Mouse (Mus musculus) hindlimb bud, embryonic 11.5 days (tissue): Measurements from ENCODE around the gene Vmn1r234.
"Not testable (repeated sequence)": the region's sequence is repeated elsewhere in the genome, so short reads cannot be mapped to it uniquely, and the experiment has no call there.

ENCODE experiments used
- DNase-seq: peaks from one replicate; pipeline ENCODE4 v3.0.0-alpha.2; 2012; ENCODE audit warnings: low read depth, low spot score; ENCODE audit errors: extremely low spot score

Gene Vmn1r234

DNA sequence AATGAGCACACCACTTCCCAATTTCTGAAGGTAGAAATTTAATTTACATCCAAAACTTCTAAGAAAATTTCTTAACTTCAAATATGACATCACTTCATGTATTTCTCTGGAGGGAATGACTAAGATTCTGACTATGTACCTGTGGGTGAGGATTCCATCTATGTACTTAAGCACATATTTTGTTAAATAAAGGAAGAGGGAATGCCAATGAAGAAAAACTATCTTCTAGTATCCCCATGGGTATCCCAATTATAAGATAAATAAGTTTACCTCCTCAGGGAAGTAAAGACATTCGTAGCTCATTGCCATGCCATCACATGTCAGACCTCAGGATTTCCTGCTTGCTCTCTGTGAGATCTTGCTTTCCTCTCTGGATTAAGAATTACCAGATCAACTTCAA, at the start of gene Vmn1r234:
Gene Vmn1r234, plus strand, starts transcription at position 301 of the 400 bp plus-strand sequence.
- DNase-seq = no peak

DNA sequence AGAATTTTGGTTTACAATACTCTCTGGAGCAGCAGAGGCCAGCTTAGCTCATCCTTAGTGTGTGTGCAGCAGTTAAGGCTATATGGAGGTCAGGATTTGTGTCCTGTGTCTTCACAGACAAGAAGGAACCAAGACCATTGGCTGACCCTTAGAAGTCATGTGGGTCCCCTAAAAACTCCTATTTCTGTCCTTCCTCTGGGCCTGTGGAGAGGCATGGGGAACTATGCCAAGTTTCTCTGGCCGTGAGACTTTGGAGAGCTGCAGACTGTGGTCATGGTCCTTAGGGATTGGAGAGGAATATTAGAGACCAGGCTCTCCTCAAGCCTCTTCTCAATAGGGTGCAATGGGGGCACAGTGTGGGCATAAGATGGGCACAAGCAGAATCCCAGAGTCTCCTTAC, 14.8 kb upstream of the Vmn1r234 start:
- DNase-seq = not testable (repeated sequence)

DNA sequence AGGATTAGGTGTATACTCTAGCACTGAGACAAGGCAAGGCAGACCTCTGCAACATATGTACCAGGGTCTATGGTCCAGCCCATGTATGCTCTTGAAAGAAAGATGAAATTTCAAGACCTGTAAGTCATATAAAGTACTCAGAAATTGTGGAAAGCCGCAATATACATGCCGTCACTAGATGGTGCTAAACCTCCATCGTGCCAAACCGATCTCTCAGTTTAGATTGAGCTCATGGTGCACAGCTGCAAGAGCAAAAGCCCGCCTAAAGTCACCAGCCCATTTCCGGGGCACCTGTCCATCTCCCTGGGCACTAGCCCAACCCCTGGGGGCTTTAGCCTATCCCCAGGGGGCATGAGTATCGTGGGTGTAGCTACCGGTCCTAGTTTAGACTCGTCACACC, 5.8 kb downstream of the Vmn1r234 start:
- peak; percentile 53 for DNase-seq

DNA sequence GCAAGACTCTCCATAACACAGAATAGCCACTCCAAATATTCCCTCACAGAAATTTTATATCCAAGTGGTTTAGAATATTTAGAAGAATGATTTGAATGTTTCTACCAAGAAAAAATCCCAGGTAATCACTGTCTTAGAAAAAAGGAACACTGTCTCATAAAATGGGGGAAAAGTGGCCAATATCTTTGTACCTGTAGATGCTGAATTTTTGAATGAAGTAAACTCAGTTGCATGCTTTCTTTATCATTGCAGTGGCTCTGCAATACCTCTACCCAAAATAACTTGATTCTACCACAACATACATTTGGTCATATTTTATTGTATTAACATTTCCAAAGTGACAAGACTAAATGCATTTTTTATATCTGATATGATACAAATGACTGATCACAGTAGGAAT, 30.2 kb downstream of the Vmn1r234 start, which contains the start of gene Vmn1r235:
Gene Vmn1r235, plus strand, starts transcription at position 301 of the 400 bp plus-strand sequence.
- no peak for DNase-seq

DNA sequence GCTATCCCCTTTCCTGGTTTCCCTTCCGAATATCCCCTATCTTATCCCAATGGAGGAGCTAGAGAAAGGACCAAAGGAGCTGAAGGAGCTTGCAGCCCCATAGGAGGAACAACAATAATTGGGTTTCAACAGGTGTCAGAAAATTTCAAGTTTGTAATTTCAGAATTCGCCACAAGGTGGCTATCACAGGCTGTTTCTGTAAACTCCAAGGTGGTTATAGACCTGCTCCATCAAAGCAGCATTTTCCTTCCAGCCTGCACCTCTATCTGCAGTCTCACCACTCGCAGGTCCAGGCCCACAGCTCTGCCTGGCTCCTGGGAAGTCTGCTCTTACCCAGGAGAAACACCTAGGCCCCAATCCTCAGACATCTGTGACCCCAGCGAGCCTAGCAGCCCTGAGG, 46.2 kb downstream of the Vmn1r234 start:
- DNase-seq = peak; percentile 69

DNA sequence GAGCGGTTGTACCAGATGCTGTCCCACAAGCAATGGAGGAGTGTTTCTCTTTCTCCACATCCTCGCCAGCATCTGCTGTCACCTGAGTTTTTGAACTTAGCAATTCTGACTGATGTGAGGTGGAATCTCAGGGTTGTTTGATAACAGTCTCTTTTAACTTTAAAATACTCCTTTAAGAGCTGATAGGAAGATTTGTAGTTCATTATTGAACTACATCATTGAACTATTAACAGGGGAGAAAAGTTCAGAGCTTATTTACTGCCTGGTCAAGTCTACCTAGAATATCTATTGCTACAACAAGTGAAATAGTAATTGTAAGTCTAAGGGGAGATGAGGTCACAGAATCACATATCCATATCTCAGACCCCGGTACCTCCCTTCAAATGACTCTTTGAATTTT, 56.8 kb downstream of the Vmn1r234 start, which contains the start of gene Vmn1r236:
Gene Vmn1r236, plus strand, starts transcription at position 301 of the 400 bp plus-strand sequence.
- DNase-seq = no peak

DNA sequence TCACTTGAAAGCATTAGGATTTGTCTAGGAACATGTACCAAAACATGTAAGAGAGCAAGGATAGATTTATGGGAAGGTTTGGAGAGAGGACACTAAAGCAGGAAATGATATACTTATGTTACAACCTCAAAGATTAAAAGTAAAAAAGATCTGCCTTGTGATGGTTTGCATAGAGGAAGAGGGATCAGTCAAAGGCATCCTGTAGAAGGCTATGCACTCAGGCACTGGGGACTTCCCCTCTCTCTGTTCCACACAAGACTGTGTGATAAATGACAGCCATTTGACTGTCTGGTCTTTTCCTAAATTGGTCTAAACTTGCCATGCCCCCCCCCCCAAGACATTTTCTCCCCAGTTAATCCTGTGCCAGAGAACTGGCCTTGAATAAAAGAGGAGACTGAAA, 58.5 kb downstream of the Vmn1r234 start:
- DNase-seq = no peak
